Mouse (Mus musculus) intestine, postnatal 0 days (tissue): Measurements from ENCODE around the gene Oscp1. TPM values are rescaled to one million over a fixed set of nuclear protein-coding genes. Genes with fewer than 3 reads are reported as not detected.
A peak's percentile ranks its signal among the peaks of the same experiment; 100 is the strongest.

Source experiments
- ATAC-seq: fragments of 200-750 bp; cut with Nextera tagmentation; 2 replicates; pipeline ENCODE4 v1.8.0; 2017; ENCODE audit warnings: mild to moderate bottlenecking, moderate TSS enrichment, moderate library complexity
- H3K27ac ChIP-seq: fragments of 300-500 bp; sonication (generic); 2 replicates; pipeline ENCODE4 v1.5.1; 2014; ENCODE audit warnings: mild to moderate bottlenecking, low read depth, low read length, moderate library complexity
- H3K27me3 ChIP-seq: fragments of 300-500 bp; sonication (generic); replicated peaks from 2 replicates; pipeline ENCODE4 v1.6.1; 2014; ENCODE audit warnings: low read length, mixed read lengths; ENCODE audit not compliant: control insufficient read depth, insufficient read depth
- H3K36me3 ChIP-seq: fragments of 300-500 bp; sonication (generic); 2 replicates; pipeline ENCODE4 v1.6.1; 2014; ENCODE audit warnings: mild to moderate bottlenecking, moderate library complexity; ENCODE audit not compliant: control insufficient read depth, insufficient read depth
- H3K4me1 ChIP-seq: fragments of 300-500 bp; sonication (generic); replicated peaks from 2 replicates; pipeline ENCODE4 v1.6.1; 2014; ENCODE audit warnings: antibody characterized with exemption, low read length, mixed read lengths; ENCODE audit not compliant: control insufficient read depth, insufficient read depth
- H3K4me2 ChIP-seq: fragments of 300-500 bp; sonication (generic); replicated peaks from 2 replicates; pipeline ENCODE4 v1.6.1; 2014; ENCODE audit warnings: low read depth, mild to moderate bottlenecking, moderate library complexity
- H3K4me3 ChIP-seq: fragments of 300-500 bp; sonication (generic); 2 replicates; pipeline ENCODE4 v1.5.1; 2014; ENCODE audit warnings: low read depth, low read length
- H3K9ac ChIP-seq: fragments of 300-500 bp; sonication (generic); 2 replicates; pipeline ENCODE4 v1.6.1; 2014; ENCODE audit warnings: mild to moderate bottlenecking, low read depth, low read length
- H3K9me3 ChIP-seq: fragments of 300-500 bp; sonication (generic); 2 replicates; pipeline ENCODE4 v1.6.1; 2016; ENCODE audit warnings: mixed run types; ENCODE audit not compliant: control insufficient read depth
- CTCF ChIP-seq: sonication (generic); IDR thresholded peaks from 2 replicates; pipeline ENCODE4 v1.5.1; 2016; ENCODE audit warnings: low read depth, mild to moderate bottlenecking, control low read depth, antibody characterized with exemption, moderate library complexity
- WGBS: fragments of 180-500 bp; shearing (Covaris S2); extraction: QIAGEN DNeasy Blood & Tissue Kit; methylation state at CpG from one replicate; pipeline ENCODE4 v1.1.7; 2014; 5-methylcytosine and 5-hydroxymethylcytosine counted together
- polyA plus RNA-seq: library from polyadenylated mRNA; unstranded; fragments of >200 nt; fragmentation: Nextera tagmentation; extraction: Ambion mirVana; gene quantifications from 2 replicates; pipeline ENCODE4 v1.2.1, GENCODE M21; 2015

Gene Oscp1
- polyA plus RNA-seq, 1 experiment from 2014 or later = 3.5 TPM

GRCm38 (mm10) chr4:126058997-126059362 is 615 bp downstream of the Oscp1 start:
- WGBS = 33% methylated on average over 9 of the region's 9 CpGs
- Histone ChIP-seq H3K27ac (no peak overlapping the region), H3K27me3 (no peaks in the 10 kb centered on the region), H3K9ac (peak overlapping the region; percentile 51; the same call in 1 of the 2 replicates), H3K36me3 (peaks cover 16% of the 10 kb centered on the region), H3K4me2 (peak overlapping the region; percentile 85), H3K4me3 (peak overlapping the region; percentile 62), H3K4me1 (no peaks in the 10 kb centered on the region; the same call in 1 of the 2 replicates), H3K9me3 (no peaks in the 10 kb centered on the region)
- no peak for ATAC-seq
- TF ChIP-seq CTCF = no peak

- Histone ChIP-seq H3K9me3 (no peaks in the 10 kb centered on the region), H3K4me3 (no peak overlapping the region), H3K27ac (no peak overlapping the region), H3K4me1 (no peaks in the 10 kb centered on the region), H3K27me3 (no peaks in the 10 kb centered on the region), H3K36me3 (no peaks in the 10 kb centered on the region), H3K4me2 (no peak overlapping the region), H3K9ac (no peak overlapping the region)
- TF ChIP-seq CTCF = no peak
- no peak for ATAC-seq
- whole genome bisulfite sequencing = 80% methylated on average over 1 of the region's 1 CpGs
Observed at GRCm38 (mm10) chr4:126062856-126063255, 4.5 kb downstream of the Oscp1 start.

- Histone ChIP-seq H3K9me3 (no peaks in the 10 kb centered on the region), H3K36me3 (no peaks in the 10 kb centered on the region), H3K27me3 (no peaks in the 10 kb centered on the region), H3K4me2 (no peak overlapping the region), H3K9ac (no peak overlapping the region), H3K27ac (no peak overlapping the region), H3K4me3 (no peak overlapping the region), H3K4me1 (no peaks in the 10 kb centered on the region)
- WGBS = 86% methylated on average over 7 of the region's 7 CpGs
- ATAC-seq = no peak
- no peak for TF ChIP-seq CTCF
Observed at GRCm38 (mm10) chr4:126065241-126065640, 6.9 kb downstream of the Oscp1 start.

- H3K4me1 ChIP-seq = no peaks in the 10 kb centered on the region
- H3K36me3 ChIP-seq = no peaks in the 10 kb centered on the region
- 69% methylated on average over 15 of the region's 15 CpGs for WGBS
- no peak for TF ChIP-seq CTCF
- no peak overlapping the region for H3K4me3 ChIP-seq
- no peaks in the 10 kb centered on the region for H3K27me3 ChIP-seq
- ATAC-seq = no peak
- H3K9ac ChIP-seq = no peak overlapping the region
- H3K9me3 ChIP-seq = no peaks in the 10 kb centered on the region
- H3K27ac ChIP-seq = no peak overlapping the region
- H3K4me2 ChIP-seq = no peak overlapping the region
Observed at GRCm38 (mm10) chr4:126067401-126068077, 9.2 kb downstream of the Oscp1 start.

GRCm38 (mm10) chr4:126068842-126069241 is 10.5 kb downstream of the Oscp1 start:
- no peaks in the 10 kb centered on the region for H3K4me1 ChIP-seq

GRCm38 (mm10) chr4:126077833-126078232 is 19.5 kb downstream of the Oscp1 start:
- H3K9me3 ChIP-seq = 0 out of 2 replicates have a peak, but pooled peaks cover 2% of the 10 kb centered on the region
- WGBS = 66% methylated on average over 6 of the region's 6 CpGs

More at GRCm38 (mm10) chr4:126068842-126069241, 10.5 kb downstream of the Oscp1 start:
- no peak overlapping the region for H3K4me3 ChIP-seq
- WGBS = 82% methylated on average over 6 of the region's 6 CpGs
- H3K27me3 ChIP-seq = no peaks in the 10 kb centered on the region
- TF ChIP-seq CTCF = no peak
- no peaks in the 10 kb centered on the region for H3K36me3 ChIP-seq
- H3K9ac ChIP-seq = no peak overlapping the region
- no peak for ATAC-seq
- H3K9me3 ChIP-seq = no peaks in the 10 kb centered on the region
- no peak overlapping the region for H3K4me2 ChIP-seq
- no peak overlapping the region for H3K27ac ChIP-seq

GRCm38 (mm10) chr4:126079266-126079665 is 20.9 kb downstream of the Oscp1 start:
- 0 out of 2 replicates have a peak, but pooled peaks cover 2% of the 10 kb centered on the region for H3K9me3 ChIP-seq
- H3K4me3 ChIP-seq = no peak overlapping the region
- H3K27me3 ChIP-seq = no peaks in the 10 kb centered on the region
- ATAC-seq = no peak
- H3K36me3 ChIP-seq = no peaks in the 10 kb centered on the region
- WGBS = 72% methylated on average over 4 of the region's 4 CpGs
- no peak overlapping the region for H3K27ac ChIP-seq
- no peak for TF ChIP-seq CTCF
- no peak overlapping the region for H3K4me2 ChIP-seq
- H3K4me1 ChIP-seq = no peaks in the 10 kb centered on the region
- no peak overlapping the region for H3K9ac ChIP-seq

More at GRCm38 (mm10) chr4:126077833-126078232, 19.5 kb downstream of the Oscp1 start:
- Histone ChIP-seq H3K27me3 (no peaks in the 10 kb centered on the region), H3K9ac (no peak overlapping the region), H3K4me1 (no peaks in the 10 kb centered on the region), H3K36me3 (no peaks in the 10 kb centered on the region), H3K4me2 (no peak overlapping the region), H3K27ac (no peak overlapping the region), H3K4me3 (no peak overlapping the region)
- no peak for TF ChIP-seq CTCF
- ATAC-seq = no peak
